Mouse (Mus musculus): ENCODE data around the gene Rtp4. TPM values are rescaled to one million over a fixed set of nuclear protein-coding genes. Genes with fewer than 3 reads are reported as not detected.

Gene Rtp4
- total RNA-seq, 1 experiment = 0.22 TPM

DNA sequence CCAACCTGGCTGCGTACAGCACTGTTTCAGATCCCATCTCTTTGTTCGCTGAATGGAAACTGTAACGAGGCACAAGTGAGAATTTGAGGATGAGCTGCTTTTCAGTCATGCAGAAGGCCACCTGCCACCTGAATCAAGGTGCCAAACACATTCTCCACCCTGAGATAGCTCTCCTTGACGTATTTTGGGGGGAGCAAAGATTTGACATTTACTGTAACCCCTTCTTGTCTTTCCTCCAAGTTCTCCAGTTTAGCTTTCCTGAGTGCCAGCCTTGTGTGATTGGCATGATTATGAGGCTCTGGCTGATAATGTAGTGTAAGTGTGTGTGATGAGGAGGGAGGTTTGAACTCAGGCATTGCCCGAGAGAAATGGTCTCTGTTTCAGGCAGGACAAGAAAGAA is 2.0 kb downstream of the Rtp4 start:
- Histone ChIP-seq H3K36me3 (ENCODE audit: control insufficient read depth, insufficient read depth, low read length, poor library complexity, severe bottlenecking) (no peaks in the 10 kb centered on the region), H3K4me3 (ENCODE audit: insufficient read depth in 1 of 2, low read depth in 1 of 2, low read length in 2 of 2, poor library complexity in 1 of 2, severe bottlenecking in 1 of 2) (no peak overlapping the region), H3K9ac (ENCODE audit: insufficient read depth, low read depth, low read length, poor library complexity, severe bottlenecking) (no peak overlapping the region), H3K9me3 (ENCODE audit: control insufficient read depth, insufficient read depth, low read depth, low read length) (no peaks in the 10 kb centered on the region), H3K4me1 (ENCODE audit: control insufficient read depth in 2 of 2, insufficient read depth in 2 of 2, low read length in 2 of 2, poor library complexity in 1 of 2) (no peaks in the 10 kb centered on the region), H3K27ac (ENCODE audit: insufficient read depth, low read depth, low read length, poor library complexity, severe bottlenecking) (no peak overlapping the region)
- TF ChIP-seq MAFK (IDR thresholded peaks at IDR 0.05; ENCODE audit: insufficient read depth, low read depth, low read length) (no peak), CHD2 (IDR thresholded peaks at IDR 0.05; ENCODE audit: low read depth, low read length) (no peak)
- in situ Hi-C loops (cut with MboI; ENCODE audit: low sequenced_read_pairs in 2 of 2, unreplicated experiment in 2 of 2) = no loop called here
- DNase-seq (ENCODE audit: low read depth, low spot score) = no peak

DNA sequence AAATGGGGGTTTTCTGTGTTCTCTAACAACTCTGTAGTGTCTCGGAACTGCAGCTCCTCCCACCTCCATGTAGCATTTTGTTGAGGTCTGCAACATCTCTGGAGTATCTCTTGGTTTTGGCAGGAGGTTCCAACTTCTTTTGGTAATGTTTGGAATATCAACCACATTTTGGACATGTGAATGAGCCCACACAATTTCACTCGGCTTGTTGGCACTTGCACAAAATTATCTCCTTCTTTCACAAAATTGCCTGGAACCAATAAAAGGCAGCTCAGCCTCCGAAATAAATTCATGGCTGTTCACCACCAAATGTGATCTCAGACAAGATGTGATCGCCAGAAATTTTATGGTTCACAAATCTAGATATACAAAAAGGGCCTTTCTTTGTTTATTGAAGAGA is 9.1 kb downstream of the Rtp4 start:
- H3K4me1 ChIP-seq (ENCODE audit: control insufficient read depth in 2 of 2, insufficient read depth in 2 of 2, low read length in 2 of 2, poor library complexity in 1 of 2) = no peaks in the 10 kb centered on the region
- no peaks in the 10 kb centered on the region for H3K9me3 ChIP-seq (ENCODE audit: control insufficient read depth, insufficient read depth, low read depth, low read length)
- no peak overlapping the region for H3K9ac ChIP-seq (ENCODE audit: insufficient read depth, low read depth, low read length, poor library complexity, severe bottlenecking)
- in situ Hi-C loops (cut with MboI; ENCODE audit: low sequenced_read_pairs in 2 of 2, unreplicated experiment in 2 of 2) = no loop called here
- DNase-seq (ENCODE audit: low read depth, low spot score) = no peak
- no peaks in the 10 kb centered on the region for H3K36me3 ChIP-seq (ENCODE audit: control insufficient read depth, insufficient read depth, low read length, poor library complexity, severe bottlenecking)
- H3K27ac ChIP-seq (ENCODE audit: insufficient read depth, low read depth, low read length, poor library complexity, severe bottlenecking) = no peak overlapping the region
- no peak overlapping the region for H3K4me3 ChIP-seq (ENCODE audit: insufficient read depth in 1 of 2, low read depth in 1 of 2, low read length in 2 of 2, poor library complexity in 1 of 2, severe bottlenecking in 1 of 2)
- no peak for TF ChIP-seq ZC3H11A (IDR thresholded peaks at IDR 0.05; ENCODE audit: borderline replicate concordance, low read depth, low read length)
- no peak for TF ChIP-seq CHD2 (IDR thresholded peaks at IDR 0.05; ENCODE audit: low read depth, low read length)
- TF ChIP-seq ZNF384 (IDR thresholded peaks at IDR 0.05; ENCODE audit: low read depth, low read length) = no peak
- TF ChIP-seq MAFK (IDR thresholded peaks at IDR 0.05; ENCODE audit: insufficient read depth, low read depth, low read length) = no peak
- TF ChIP-seq HCFC1 (IDR thresholded peaks at IDR 0.05; ENCODE audit: borderline replicate concordance, insufficient read depth, low read length) = no peak

DNA sequence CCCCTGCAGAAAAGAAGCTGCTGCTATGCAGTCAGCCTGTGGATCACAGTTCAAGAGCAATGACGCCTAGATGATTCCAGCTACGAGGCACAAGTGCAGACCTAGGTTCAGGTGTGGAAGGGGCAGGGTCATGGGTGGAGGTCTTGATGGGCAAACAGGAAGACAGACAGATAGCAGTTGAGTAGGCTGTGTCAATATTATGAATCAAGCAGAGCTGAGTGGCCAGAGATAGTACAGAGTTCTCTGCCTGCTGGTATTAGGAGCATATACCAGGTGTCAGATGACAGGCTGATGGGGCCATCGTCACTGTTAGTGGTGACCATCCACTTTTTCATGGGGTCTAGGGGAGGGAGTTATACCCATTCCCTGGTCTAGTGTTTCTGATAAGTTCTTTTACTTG is 13.6 kb downstream of the Rtp4 start:
- no peak overlapping the region for H3K27ac ChIP-seq (ENCODE audit: insufficient read depth, low read depth, low read length, poor library complexity, severe bottlenecking)
- TF ChIP-seq HCFC1 (IDR thresholded peaks at IDR 0.05; ENCODE audit: borderline replicate concordance, insufficient read depth, low read length) (no peak), ZNF384 (IDR thresholded peaks at IDR 0.05; ENCODE audit: low read depth, low read length) (no peak), MAFK (IDR thresholded peaks at IDR 0.05; ENCODE audit: insufficient read depth, low read depth, low read length) (no peak), ZC3H11A (IDR thresholded peaks at IDR 0.05; ENCODE audit: borderline replicate concordance, low read depth, low read length) (no peak), CHD2 (IDR thresholded peaks at IDR 0.05; ENCODE audit: low read depth, low read length) (no peak)
- no peaks in the 10 kb centered on the region for H3K36me3 ChIP-seq (ENCODE audit: control insufficient read depth, insufficient read depth, low read length, poor library complexity, severe bottlenecking)
- in situ Hi-C loops (cut with MboI; ENCODE audit: low sequenced_read_pairs in 2 of 2, unreplicated experiment in 2 of 2) = no loop called here
- H3K4me1 ChIP-seq (ENCODE audit: control insufficient read depth in 2 of 2, insufficient read depth in 2 of 2, low read length in 2 of 2, poor library complexity in 1 of 2) = no peaks in the 10 kb centered on the region
- no peak overlapping the region for H3K9ac ChIP-seq (ENCODE audit: insufficient read depth, low read depth, low read length, poor library complexity, severe bottlenecking)
- no peaks in the 10 kb centered on the region for H3K9me3 ChIP-seq (ENCODE audit: control insufficient read depth, insufficient read depth, low read depth, low read length)
- H3K4me3 ChIP-seq (ENCODE audit: insufficient read depth in 1 of 2, low read depth in 1 of 2, low read length in 2 of 2, poor library complexity in 1 of 2, severe bottlenecking in 1 of 2) = no peak overlapping the region
- no peak for DNase-seq (ENCODE audit: low read depth, low spot score)

DNA sequence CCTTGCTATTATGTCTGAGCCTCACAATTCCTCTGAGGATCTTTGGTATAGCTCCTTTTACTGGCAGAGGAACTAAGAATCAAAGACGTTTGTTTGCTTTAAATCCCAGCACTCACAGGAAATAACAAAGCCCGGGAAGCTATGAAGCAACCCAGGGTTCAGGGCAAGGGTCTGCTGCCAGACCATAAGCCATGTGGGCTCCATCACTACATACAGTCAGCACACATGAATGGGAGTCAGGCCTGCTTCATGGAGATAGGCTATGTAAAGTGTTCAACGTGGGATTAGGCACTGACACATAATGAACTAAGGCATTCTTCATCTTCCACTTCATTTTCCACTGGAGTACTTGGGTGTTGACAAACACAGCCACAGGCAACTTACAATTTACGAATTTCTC is 21.0 kb downstream of the Rtp4 start:
- no peaks in the 10 kb centered on the region; a peak in 1 of 4 replicates for H3K4me1 ChIP-seq (ENCODE audit: control insufficient read depth in 2 of 2, insufficient read depth in 2 of 2, low read length in 2 of 2, poor library complexity in 1 of 2)

DNA sequence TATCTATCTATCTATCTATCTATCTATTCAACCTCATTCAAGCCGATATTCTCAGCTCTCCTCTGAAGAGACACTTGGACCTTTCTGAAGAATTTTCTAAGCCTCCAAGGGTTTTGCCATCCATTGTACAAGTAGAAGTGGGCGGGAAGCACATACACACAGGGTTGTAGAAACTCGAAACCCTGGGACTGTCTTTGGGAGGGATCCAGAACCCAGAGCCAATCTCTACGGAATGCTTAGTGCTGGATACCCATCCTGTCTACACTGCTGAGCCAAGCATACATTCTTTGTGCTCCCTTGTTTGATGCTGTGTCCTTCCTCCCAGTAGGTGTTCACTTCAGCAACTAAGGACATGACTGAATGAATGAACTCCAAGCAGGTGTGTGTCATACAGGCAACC is 22.8 kb downstream of the Rtp4 start:
- no peaks in the 10 kb centered on the region for H3K36me3 ChIP-seq (ENCODE audit: control insufficient read depth, insufficient read depth, low read length, poor library complexity, severe bottlenecking)
- no peaks in the 10 kb centered on the region for H3K9me3 ChIP-seq (ENCODE audit: control insufficient read depth, insufficient read depth, low read depth, low read length)
- TF ChIP-seq MAFK (IDR thresholded peaks at IDR 0.05; ENCODE audit: insufficient read depth, low read depth, low read length) (no peak), HCFC1 (IDR thresholded peaks at IDR 0.05; ENCODE audit: borderline replicate concordance, insufficient read depth, low read length) (no peak), ZC3H11A (IDR thresholded peaks at IDR 0.05; ENCODE audit: borderline replicate concordance, low read depth, low read length) (no peak), CHD2 (IDR thresholded peaks at IDR 0.05; ENCODE audit: low read depth, low read length) (no peak), ZNF384 (IDR thresholded peaks at IDR 0.05; ENCODE audit: low read depth, low read length) (no peak)
- H3K4me3 ChIP-seq (ENCODE audit: insufficient read depth in 1 of 2, low read depth in 1 of 2, low read length in 2 of 2, poor library complexity in 1 of 2, severe bottlenecking in 1 of 2) = no peak overlapping the region
- no peak overlapping the region for H3K9ac ChIP-seq (ENCODE audit: insufficient read depth, low read depth, low read length, poor library complexity, severe bottlenecking)
- no peak for DNase-seq (ENCODE audit: low read depth, low spot score)
- no peaks in the 10 kb centered on the region; a peak in 1 of 4 replicates for H3K4me1 ChIP-seq (ENCODE audit: control insufficient read depth in 2 of 2, insufficient read depth in 2 of 2, low read length in 2 of 2, poor library complexity in 1 of 2)
- in situ Hi-C loops (cut with MboI; ENCODE audit: low sequenced_read_pairs in 2 of 2, unreplicated experiment in 2 of 2) = loop anchor here in 1 of 2 experiments (10.0 kb wide), 1 partner anchor 352 kb away; the partner anchor contains the start of gene Sst
- H3K27ac ChIP-seq (ENCODE audit: insufficient read depth, low read depth, low read length, poor library complexity, severe bottlenecking) = no peak overlapping the region

More for the DNA sequence above, 21.0 kb downstream of the Rtp4 start:
- no peaks in the 10 kb centered on the region for H3K9me3 ChIP-seq (ENCODE audit: control insufficient read depth, insufficient read depth, low read depth, low read length)
- TF ChIP-seq CHD2 (IDR thresholded peaks at IDR 0.05; ENCODE audit: low read depth, low read length) (no peak), HCFC1 (IDR thresholded peaks at IDR 0.05; ENCODE audit: borderline replicate concordance, insufficient read depth, low read length) (no peak), ZNF384 (IDR thresholded peaks at IDR 0.05; ENCODE audit: low read depth, low read length) (no peak), MAFK (IDR thresholded peaks at IDR 0.05; ENCODE audit: insufficient read depth, low read depth, low read length) (no peak), ZC3H11A (IDR thresholded peaks at IDR 0.05; ENCODE audit: borderline replicate concordance, low read depth, low read length) (no peak)
- no peak for DNase-seq (ENCODE audit: low read depth, low spot score)
- H3K27ac ChIP-seq (ENCODE audit: insufficient read depth, low read depth, low read length, poor library complexity, severe bottlenecking) = no peak overlapping the region
- no peaks in the 10 kb centered on the region for H3K36me3 ChIP-seq (ENCODE audit: control insufficient read depth, insufficient read depth, low read length, poor library complexity, severe bottlenecking)
- in situ Hi-C loops (cut with MboI; ENCODE audit: low sequenced_read_pairs in 2 of 2, unreplicated experiment in 2 of 2) = loop anchor here in 1 of 2 experiments (10.0 kb wide), 1 partner anchor 354 kb away; the partner anchor contains the start of gene Sst
- H3K9ac ChIP-seq (ENCODE audit: insufficient read depth, low read depth, low read length, poor library complexity, severe bottlenecking) = no peak overlapping the region
- H3K4me3 ChIP-seq (ENCODE audit: insufficient read depth in 1 of 2, low read depth in 1 of 2, low read length in 2 of 2, poor library complexity in 1 of 2, severe bottlenecking in 1 of 2) = no peak overlapping the region

Measured in ES-E14 (cell line).